Mouse (Mus musculus) MEL (cell line): Measurements from ENCODE around the gene Tmem269.
A peak's percentile ranks its signal among the peaks of the same experiment; 100 is the strongest.

Experiments used
- CTCF ChIP-seq, 3 experiments: IDR thresholded peaks in 2 of 3; conservative IDR thresholded peaks in 1 of 3; 2 replicates each; pipeline ENCODE4 v1.5.1; 2011 to 2012; ENCODE audit warnings: low read length in 3 of 3, low read depth in 2 of 3, mild to moderate bottlenecking in 2 of 3, improper control_type of control experiment in 1 of 3, inconsistent platforms in 1 of 3, mixed read lengths in 1 of 3, moderate library complexity in 1 of 3; ENCODE audit not compliant: control insufficient read depth in 1 of 3, insufficient read depth in 1 of 3, poor library complexity in 1 of 3, severe bottlenecking in 1 of 3
- ELF1 ChIP-seq: IDR thresholded peaks from 2 replicates; pipeline ENCODE4 v1.6.1; 2014; ENCODE audit warnings: low read depth, mild to moderate bottlenecking, inconsistent platforms, low read length, improper control_type of control experiment, moderate library complexity
- GABPA ChIP-seq: IDR thresholded peaks from 2 replicates; pipeline ENCODE4 v1.6.1; 2012; ENCODE audit warnings: low read depth, mild to moderate bottlenecking, inconsistent platforms, low read length, improper control_type of control experiment, moderate library complexity
- GATA1 ChIP-seq: IDR thresholded peaks from 2 replicates; pipeline ENCODE4 v1.6.1; 2011; ENCODE audit warnings: low read depth, low read length, improper control_type of control experiment
- JUND ChIP-seq: IDR thresholded peaks from 2 replicates; pipeline ENCODE4 v1.6.1; 2011; ENCODE audit warnings: low read depth, mild to moderate bottlenecking, improper control_type of control experiment, low read length
- MAZ ChIP-seq: IDR thresholded peaks from 2 replicates; pipeline ENCODE4 v1.6.1; 2012; ENCODE audit warnings: low read depth, mild to moderate bottlenecking, inconsistent platforms, low read length, improper control_type of control experiment
- NRF1 ChIP-seq: IDR thresholded peaks from 2 replicates; pipeline ENCODE4 v1.6.1; 2014; ENCODE audit warnings: low read depth, mild to moderate bottlenecking, inconsistent platforms, low read length, improper control_type of control experiment, moderate library complexity; ENCODE audit not compliant: poor library complexity, insufficient read depth, severe bottlenecking
- POLR2A ChIP-seq, 2 experiments: IDR thresholded peaks; 2 replicates each; pipeline ENCODE4 v1.6.1; 2011 to 2012; ENCODE audit warnings: low read length in 2 of 2, mild to moderate bottlenecking in 2 of 2, control low read depth in 1 of 2, improper control_type of control experiment in 1 of 2, low read depth in 1 of 2, moderate library complexity in 1 of 2; ENCODE audit not compliant: control insufficient read depth in 1 of 2, insufficient read depth in 1 of 2, poor library complexity in 1 of 2
- TBP ChIP-seq: IDR thresholded peaks from 2 replicates; pipeline ENCODE4 v1.8.0; 2011; ENCODE audit warnings: low read depth, low read length, improper control_type of control experiment
- USF1 ChIP-seq: IDR thresholded peaks from 2 replicates; pipeline ENCODE4 v1.6.1; 2014; ENCODE audit warnings: low read depth, mild to moderate bottlenecking, inconsistent platforms, low read length, improper control_type of control experiment, moderate library complexity
- USF2 ChIP-seq, 2 experiments: IDR thresholded peaks; 2 replicates each; pipeline ENCODE4 v1.6.1; 2011 to 2012; ENCODE audit warnings: improper control_type of control experiment in 2 of 2, low read length in 2 of 2, borderline replicate concordance in 1 of 2, inconsistent platforms in 1 of 2, low read depth in 1 of 2, mild to moderate bottlenecking in 1 of 2; ENCODE audit not compliant: insufficient read depth in 1 of 2
- ZC3H11A ChIP-seq: IDR thresholded peaks from 2 replicates; pipeline ENCODE4 v1.6.1; 2012; ENCODE audit warnings: low read depth, mild to moderate bottlenecking, inconsistent platforms, low read length, improper control_type of control experiment
- ZNF384 ChIP-seq: IDR thresholded peaks from 2 replicates; pipeline ENCODE4 v1.6.1; 2012; ENCODE audit warnings: low read depth, mild to moderate bottlenecking, inconsistent platforms, low read length, improper control_type of control experiment

- TF ChIP-seq CTCF (IDR thresholded peaks at IDR 0.05 in 2 of 3, conservative IDR thresholded peaks at IDR 0.05 in 1 of 3; ENCODE audit: control insufficient read depth in 1 of 3, insufficient read depth in 1 of 3, low read depth in 2 of 3, low read length in 3 of 3, poor library complexity in 1 of 3, severe bottlenecking in 1 of 3) (no peak), ELF1 (no peak), GABPA (no peak), USF1 (no peak), MAZ (no peak), TBP (no peak), ZNF384 (peak; percentile 52; the same call in 1 of the 2 replicates), JUND (no peak), GATA1 (no peak), ZC3H11A (no peak), POLR2A (IDR thresholded peaks at IDR 0.05; ENCODE audit: control insufficient read depth in 1 of 2, insufficient read depth in 1 of 2, low read depth in 1 of 2, low read length in 2 of 2, poor library complexity in 1 of 2) (no peak), USF2 (IDR thresholded peaks at IDR 0.05; ENCODE audit: borderline replicate concordance in 1 of 2, insufficient read depth in 1 of 2, low read depth in 1 of 2, low read length in 2 of 2) (no peak), NRF1 (no peak)
Measured at GRCm38 (mm10) chr4:119195582-119196320, 22.3 kb downstream of the Tmem269 start.
